Mouse (Mus musculus): ENCODE measurements around the gene Olfr1026.

DNA sequence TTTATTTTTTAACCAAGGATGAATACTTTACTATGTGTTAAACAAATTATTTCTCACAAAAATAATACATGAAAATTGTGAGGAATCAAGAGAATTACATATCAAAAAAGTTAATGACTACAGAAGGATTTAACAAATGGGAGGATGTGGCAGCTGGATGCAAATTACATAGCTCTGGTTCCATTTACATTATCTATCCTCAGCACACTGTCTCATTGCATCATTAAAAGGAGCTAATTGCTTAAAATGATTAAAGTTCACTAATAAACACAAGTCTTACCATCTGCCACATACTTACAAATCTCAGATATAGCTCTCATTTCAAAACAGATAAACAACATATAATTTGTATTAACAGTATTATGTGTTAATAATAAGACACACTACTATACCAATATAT is 8.2 kb upstream of the Olfr1026 start:
- no peak for TF ChIP-seq CTCF (conservative IDR thresholded peaks at IDR 0.05; ENCODE audit: low read length)
- no peak for TF ChIP-seq NANOG (IDR thresholded peaks at IDR 0.05; ENCODE audit: borderline replicate concordance, low read length)
- no peak for TF ChIP-seq POU5F1 (IDR thresholded peaks at IDR 0.05; ENCODE audit: borderline replicate concordance, low read length)
